Mouse (Mus musculus): Measurements from ENCODE around the gene Fign.

DNA sequence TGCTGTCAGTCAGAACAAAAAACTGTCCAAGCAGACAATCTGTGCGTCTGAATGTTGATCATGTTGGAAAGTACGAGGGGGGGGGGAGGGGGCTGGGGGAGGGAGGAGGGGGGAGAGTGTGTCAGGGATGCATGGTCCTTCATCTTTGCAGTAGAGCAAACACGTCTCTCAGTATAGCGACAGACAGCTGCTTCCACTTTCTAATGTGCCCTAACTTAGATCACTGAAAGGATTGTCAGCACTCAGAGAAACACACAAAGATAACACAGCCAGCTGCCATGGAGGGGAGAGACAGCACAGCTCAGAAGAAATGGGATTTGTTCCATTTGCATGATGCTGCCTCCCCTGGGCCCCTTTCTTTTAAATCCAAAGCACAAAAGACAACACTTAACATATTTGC, 18.1 kb downstream of the Fign start:
- TF ChIP-seq ETS1 (conservative IDR thresholded peaks at IDR 0.05; ENCODE audit: low read depth, low read length) (no peak), CTCF (conservative IDR thresholded peaks at IDR 0.05 in 1 of 2, IDR thresholded peaks at IDR 0.05 in 1 of 2; ENCODE audit: low read depth in 2 of 2, low read length in 2 of 2) (no peak), POLR2AphosphoS2 (IDR thresholded peaks at IDR 0.05; ENCODE audit: low read depth, low read length) (no peak), IRF4 (IDR thresholded peaks at IDR 0.05; ENCODE audit: low read depth, low read length) (no peak), POLR2A (IDR thresholded peaks at IDR 0.05; ENCODE audit: low read depth, low read length) (no peak), MXI1 (IDR thresholded peaks at IDR 0.05; ENCODE audit: low read depth, low read length) (no peak)

Data from CH12.LX (cell line).